Comparison of ENCODE assay signal across 10 mouse cellular contexts in genomic region chr19:29372138-29372537, GRCm38 (mm10). TPM values are rescaled to one million over a fixed set of nuclear protein-coding genes. Genes with fewer than 3 reads are reported as not detected.
DNase-seq lines count a peak whose midpoint lies in the region; ATAC-seq lines count a peak whose summit lies in the region.
"Had no signal": no experiment of that assay in that cellular context is flagged by ENCODE, and none has a peak within 500 bp of the region (broad histone marks: within the 10 kb centered on the region; RNA-seq: fewer than 3 reads in every experiment).

No protein-coding gene starts in this region.

- H3K4me2 ChIP-seq in forebrain, embryonic 16.5 days (ENCODE audit: low read length), result peak overlapping the region; percentile 17; the same call in 1 of the 2 replicates
- no peak overlapping the region for H3K4me2 ChIP-seq in hindbrain, embryonic 12.5 days (replicated peaks)
- H3K4me2 ChIP-seq: midbrain, embryonic 12.5 days had no signal

- intact Hi-C loops in left cerebral cortex, postnatal 14 days (cut with DNase I), result loop anchor here (2.0 kb wide), 1 partner anchor 129 kb away; no protein-coding TSS in a partner anchor

- no peak overlapping the region for H3K9ac ChIP-seq in forebrain, embryonic 16.5 days (replicated peaks; ENCODE audit: low read depth, low read length)
- no peak overlapping the region for H3K9ac ChIP-seq in hindbrain, embryonic 12.5 days
- H3K9ac ChIP-seq: midbrain, embryonic 12.5 days had no signal

- no peak overlapping the region for H3K27ac ChIP-seq in forebrain, embryonic 16.5 days (ENCODE audit: low read length)
- H3K27ac ChIP-seq in hindbrain, embryonic 12.5 days, result no peak overlapping the region
- H3K27ac ChIP-seq: midbrain, embryonic 12.5 days had no signal

- H3K4me3 ChIP-seq in forebrain, embryonic 16.5 days (replicated peaks; ENCODE audit: low read length), result no peak overlapping the region
- no peak overlapping the region for H3K4me3 ChIP-seq in hindbrain, embryonic 12.5 days
- H3K4me3 ChIP-seq: midbrain, embryonic 12.5 days had no signal

- no peaks in the 10 kb centered on the region for H3K9me3 ChIP-seq in forebrain, embryonic 16.5 days (ENCODE audit: control insufficient read depth, low read length)
- no peaks in the 10 kb centered on the region for H3K9me3 ChIP-seq in hindbrain, embryonic 12.5 days (replicated peaks)
- H3K9me3 ChIP-seq: midbrain, embryonic 12.5 days had no signal

- no peaks in the 10 kb centered on the region for H3K27me3 ChIP-seq in forebrain, embryonic 16.5 days (replicated peaks; ENCODE audit: control insufficient read depth, insufficient read depth, low read length)
- no peaks in the 10 kb centered on the region; the same call in 1 of the 2 replicates for H3K27me3 ChIP-seq in hindbrain, embryonic 12.5 days
- H3K27me3 ChIP-seq: midbrain, embryonic 12.5 days had no signal

- peaks cover 11% of the 10 kb centered on the region for H3K4me1 ChIP-seq in forebrain, embryonic 16.5 days (replicated peaks; ENCODE audit: control insufficient read depth, insufficient read depth, low read length)
- peaks cover 5% of the 10 kb centered on the region; the same call in 1 of the 2 replicates for H3K4me1 ChIP-seq in hindbrain, embryonic 12.5 days

- ATAC-seq in forebrain, embryonic 16.5 days, result peak; percentile 78
- ATAC-seq in megakaryocyte, adult 5-6 weeks (ENCODE audit: poor library complexity, severe bottlenecking), result peak; percentile 17
- no peak for ATAC-seq in hindbrain, embryonic 12.5 days (ENCODE audit: low FRiP score)

- no peaks in the 10 kb centered on the region for H3K36me3 ChIP-seq in forebrain, embryonic 16.5 days (ENCODE audit: control insufficient read depth, insufficient read depth)
- no peaks in the 10 kb centered on the region for H3K36me3 ChIP-seq in hindbrain, embryonic 12.5 days
- H3K36me3 ChIP-seq: midbrain, embryonic 12.5 days had no signal

- DNase-seq in adrenal gland, postnatal 10 days, result peak; percentile 54
- DNase-seq in adrenal gland, postnatal 25 days, result no peak
- DNase-seq in left cerebral cortex, postnatal 14 days (ENCODE audit: low spot score in 2 of 2), result peak; percentile 51
- no peak for DNase-seq in left cerebral cortex, adult 11 months (ENCODE audit: low spot score)
- no peak for DNase-seq in spleen, adult 12 weeks (ENCODE audit: low spot score)

- 54% methylated on average over 4 of the region's 4 CpGs for WGBS in forebrain, embryonic 16.5 days
- 82% methylated on average over 4 of the region's 4 CpGs for WGBS in hindbrain, embryonic 12.5 days

RNA-seq across cellular contexts. Expression of gene Cd274, which starts 4.9 kb away (rescaled TPM):
- 1 to 10 TPM; 2.7 to 6.9 TPM for total RNA-seq in adrenal gland, postnatal 10 days (2021)
- 6.9 and 8.8 TPM in 2 replicates for total RNA-seq in adrenal gland, postnatal 25 days (2021)
- total RNA-seq in left cerebral cortex, postnatal 14 days (2021), result under 1 TPM; 0.59 to 0.79 TPM
- polyA plus RNA-seq in forebrain, embryonic 16.5 days (2015; fragmentation: Nextera tagmentation; extraction: Ambion mirVana), result 1.1 and 1.3 TPM in 2 replicates
- 4.1 and 5.6 TPM in 2 replicates for total RNA-seq in megakaryocyte, adult 5-6 weeks (2015)
- total RNA-seq in megakaryocyte, adult 5-6 weeks (2017), result 2.6 and 2.9 TPM in 2 replicates
- 0.44 and 0.50 TPM in 2 replicates for polyA plus RNA-seq in hindbrain, embryonic 12.5 days (2016; fragmentation: Nextera tagmentation; extraction: Ambion mirVana)

RNA-seq across cellular contexts. Expression of gene Plgrkt, which starts 4.9 kb away (rescaled TPM):
- 10 to 100 TPM; 44.0 to 83.3 TPM for total RNA-seq in adrenal gland, postnatal 10 days (2021)
- total RNA-seq in adrenal gland, postnatal 25 days (2021), result 66.1 and 99.7 TPM in 2 replicates
- total RNA-seq in left cerebral cortex, postnatal 14 days (2021), result 10 to 100 TPM; 27.9 to 29.5 TPM
- 101 and 111 TPM in 2 replicates for polyA plus RNA-seq in forebrain, embryonic 16.5 days (2015; fragmentation: Nextera tagmentation; extraction: Ambion mirVana)
- 66.4 and 70.8 TPM in 2 replicates for total RNA-seq in megakaryocyte, adult 5-6 weeks (2015)
- total RNA-seq in megakaryocyte, adult 5-6 weeks (2017), result 50.8 and 57.1 TPM in 2 replicates
- 79.4 and 88.9 TPM in 2 replicates for polyA plus RNA-seq in hindbrain, embryonic 12.5 days (2016; fragmentation: Nextera tagmentation; extraction: Ambion mirVana)

RNA-seq across cellular contexts. Expression of gene Rln1, which starts 37.7 kb away (rescaled TPM):
- total RNA-seq in adrenal gland, postnatal 10 days (2021), result not detected
- not detected in 2 replicates for total RNA-seq in adrenal gland, postnatal 25 days (2021)
- total RNA-seq in left cerebral cortex, postnatal 14 days (2021), result 1 to 10 TPM; 1.2 to 1.4 TPM
- 2.8 and 3.9 TPM in 2 replicates for polyA plus RNA-seq in forebrain, embryonic 16.5 days (2015; fragmentation: Nextera tagmentation; extraction: Ambion mirVana)
- not detected in 2 replicates for total RNA-seq in megakaryocyte, adult 5-6 weeks (2015)
- not detected in 2 replicates for total RNA-seq in megakaryocyte, adult 5-6 weeks (2017)
- 1.1 and 1.3 TPM in 2 replicates for polyA plus RNA-seq in hindbrain, embryonic 12.5 days (2016; fragmentation: Nextera tagmentation; extraction: Ambion mirVana)

RNA-seq across cellular contexts. Expression of gene Pdcd1lg2, which starts 38.6 kb away (rescaled TPM):
- total RNA-seq in adrenal gland, postnatal 10 days (2021), result not detected
- total RNA-seq in adrenal gland, postnatal 25 days (2021), result not detected in 2 replicates
- under 1 TPM in 1 of 2 experiments, not detected in 1; 0.19 TPM for total RNA-seq in left cerebral cortex, postnatal 14 days (2021)
- not detected in 2 replicates for polyA plus RNA-seq in forebrain, embryonic 16.5 days (2015; fragmentation: Nextera tagmentation; extraction: Ambion mirVana)
- total RNA-seq in megakaryocyte, adult 5-6 weeks (2015), result 0.75 TPM in 1 of 2 replicates, not detected in the other
- total RNA-seq in megakaryocyte, adult 5-6 weeks (2017), result 0.44 and 1.8 TPM in 2 replicates
- polyA plus RNA-seq in hindbrain, embryonic 12.5 days (2016; fragmentation: Nextera tagmentation; extraction: Ambion mirVana), result not detected in 2 replicates
- total RNA-seq: gastrocnemius, postnatal 4 days had no signal
- polyA plus RNA-seq: midbrain, embryonic 12.5 days had no signal

RNA-seq across cellular contexts. Expression of gene Insl6, which starts 47.0 kb away (rescaled TPM):
- under 1 TPM in 1 of 2 experiments, not detected in 1; 0.66 TPM for total RNA-seq in adrenal gland, postnatal 10 days (2021)
- 0.79 TPM in 1 of 2 replicates, not detected in the other for total RNA-seq in adrenal gland, postnatal 25 days (2021)
- total RNA-seq in left cerebral cortex, postnatal 14 days (2021), result not detected
- polyA plus RNA-seq in forebrain, embryonic 16.5 days (2015; fragmentation: Nextera tagmentation; extraction: Ambion mirVana), result 1.2 and 1.4 TPM in 2 replicates
- not detected in 2 replicates for total RNA-seq in megakaryocyte, adult 5-6 weeks (2015)
- 0.81 TPM in 1 of 2 replicates, not detected in the other for total RNA-seq in megakaryocyte, adult 5-6 weeks (2017)
- 5.3 and 6.8 TPM in 2 replicates for polyA plus RNA-seq in hindbrain, embryonic 12.5 days (2016; fragmentation: Nextera tagmentation; extraction: Ambion mirVana)

Comparison
In these comparisons a context has a peak if more than half of its experiments do, and no peak if none do; other contexts are left out.
1. DNase-seq: peak in adrenal gland, postnatal 10 days (single experiment) and left cerebral cortex, postnatal 14 days (2 of 2); none in adrenal gland, postnatal 25 days (single experiment), left cerebral cortex, adult 11 months (single experiment) and spleen, adult 12 weeks (single experiment).